Mouse (Mus musculus): ENCODE measurements at regions not wholly inside any gene's neighbourhood (a gene's known extent, or its start where the extent isn't known, plus 50 kb on each side); places are given as distances from the start of the nearest gene placed in this dataset.

- TF ChIP-seq CTCF (IDR thresholded peaks at IDR 0.05; ENCODE audit: low read depth) = no peak
- TF ChIP-seq EP300 (IDR thresholded peaks at IDR 0.05; ENCODE audit: low read depth) = no peak
Observed at GRCm38 (mm10) chr6:127365651-127366050, 81.0 kb upstream of the Parp11 start.

Data from liver, postnatal 0 days (tissue).